Mouse (Mus musculus) liver, embryonic 14.5 days (tissue): ENCODE measurements at regions not wholly inside any gene's neighbourhood (a gene's known extent, or its start where the extent isn't known, plus 50 kb on each side); places are given as distances from the start of the nearest gene placed in this dataset.

Source experiments
- CTCF ChIP-seq: IDR thresholded peaks from 2 replicates; pipeline ENCODE4 v1.5.1; 2016; ENCODE audit warnings: antibody characterized with exemption, low read depth, control low read depth
- EP300 ChIP-seq: IDR thresholded peaks from 2 replicates; pipeline ENCODE4 v1.6.1; 2016; ENCODE audit warnings: antibody characterized with exemption, low read depth

GRCm38 (mm10) chr15:67462863-67463262 lies 962.2 kb upstream of the Lrrc6 start:
- TF ChIP-seq EP300 (no peak), CTCF (no peak)
